Mouse (Mus musculus): ENCODE measurements around the gene Ccnd1. TPM values are rescaled to one million over a fixed set of nuclear protein-coding genes. Genes with fewer than 3 reads are reported as not detected.

The Ccnd1 gene
- polyA plus RNA-seq, 1 experiment from 2014 or later = 246 TPM

GRCm38 (mm10) chr7:144936311-144936880 is 3.3 kb downstream of the Ccnd1 start:
- Histone ChIP-seq H3K27ac (peak overlapping the region; percentile 99; the same call in 1 of the 2 replicates), H3K27me3 (ENCODE audit: poor library complexity, severe bottlenecking) (peaks cover 19% of the 10 kb centered on the region; the same call in 1 of the 2 replicates), H3K36me3 (replicated peaks) (peaks cover 67% of the 10 kb centered on the region), H3K4me1 (peaks cover 56% of the 10 kb centered on the region), H3K9me3 (no peaks in the 10 kb centered on the region), H3K4me3 (peak overlapping the region; percentile 88; the same call in 1 of the 2 replicates)
- no peak for DNase-seq (ENCODE audit: extremely low spot score, low spot score)
- 87% methylated on average over 4 of the region's 4 CpGs for WGBS

DNA sequence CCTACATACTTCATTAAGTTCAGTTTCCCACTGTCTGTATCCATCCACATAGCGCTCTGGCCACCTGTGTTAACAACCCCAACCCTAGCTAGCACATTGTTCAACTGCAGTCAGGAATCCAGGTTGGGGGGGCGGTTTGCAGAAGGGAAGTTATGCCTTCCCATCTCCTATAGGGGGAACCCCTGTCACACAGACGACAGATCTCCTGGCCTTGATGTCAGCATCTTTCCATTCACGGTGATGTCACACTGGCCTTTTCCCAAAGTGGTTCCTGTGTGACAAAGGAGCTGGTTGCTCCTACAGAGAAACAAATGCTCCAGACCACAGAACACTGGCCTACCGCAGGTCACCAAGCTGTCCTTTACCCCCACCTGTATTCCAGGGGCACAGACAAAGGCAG is 4.2 kb downstream of the Ccnd1 start:
- no peak for DNase-seq (ENCODE audit: extremely low spot score, low spot score)
- peaks cover 47% of the 10 kb centered on the region for H3K4me1 ChIP-seq
- peaks cover 15% of the 10 kb centered on the region; the same call in 1 of the 2 replicates for H3K27me3 ChIP-seq (ENCODE audit: poor library complexity, severe bottlenecking)
- H3K27ac ChIP-seq = 0 out of 2 replicates have a peak overlapping the region, but pooled peaks have one; percentile 36
- peaks cover 75% of the 10 kb centered on the region for H3K36me3 ChIP-seq (replicated peaks)
- no peak overlapping the region for H3K4me3 ChIP-seq
- 72% methylated on average over 5 of the region's 5 CpGs for WGBS
- H3K9me3 ChIP-seq = no peaks in the 10 kb centered on the region

GRCm38 (mm10) chr7:144934901-144935300 is 4.8 kb downstream of the Ccnd1 start:
- Histone ChIP-seq H3K9me3 (no peaks in the 10 kb centered on the region), H3K27ac (no peak overlapping the region), H3K27me3 (ENCODE audit: poor library complexity, severe bottlenecking) (peaks cover 12% of the 10 kb centered on the region; the same call in 1 of the 2 replicates), H3K4me3 (no peak overlapping the region), H3K36me3 (replicated peaks) (peaks cover 81% of the 10 kb centered on the region), H3K4me1 (peaks cover 44% of the 10 kb centered on the region)
- WGBS = 89% methylated on average over 5 of the region's 5 CpGs
- DNase-seq (ENCODE audit: extremely low spot score, low spot score) = no peak

DNA sequence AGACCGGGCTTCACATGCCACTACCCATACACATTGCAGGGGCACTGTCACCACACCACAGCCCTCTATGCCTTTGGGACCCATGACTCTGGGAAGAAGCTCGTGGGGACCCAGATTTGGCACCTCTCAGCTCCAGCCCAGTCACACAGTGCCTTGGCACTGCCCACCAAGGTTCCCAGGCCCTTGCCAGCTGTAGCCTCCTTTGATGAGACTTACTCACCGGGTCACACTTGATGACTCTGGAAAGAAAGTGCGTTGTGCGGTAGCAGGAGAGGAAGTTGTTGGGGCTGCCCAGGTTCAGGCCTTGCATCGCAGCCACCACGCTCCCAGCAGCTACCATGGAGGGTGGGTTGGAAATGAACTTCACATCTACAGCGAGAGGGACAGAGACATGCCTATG is 5.9 kb downstream of the Ccnd1 start:
- WGBS = 95% methylated on average over 8 of the region's 8 CpGs
- no peak overlapping the region for H3K4me3 ChIP-seq
- peaks cover 39% of the 10 kb centered on the region for H3K4me1 ChIP-seq
- H3K27ac ChIP-seq = no peak overlapping the region
- peaks cover 2% of the 10 kb centered on the region; the same call in 1 of the 2 replicates for H3K27me3 ChIP-seq (ENCODE audit: poor library complexity, severe bottlenecking)
- H3K9me3 ChIP-seq = no peaks in the 10 kb centered on the region
- H3K36me3 ChIP-seq (replicated peaks) = peaks cover 92% of the 10 kb centered on the region
- no peak for DNase-seq (ENCODE audit: extremely low spot score, low spot score)

GRCm38 (mm10) chr7:144933336-144933735 is 6.4 kb downstream of the Ccnd1 start:
- Histone ChIP-seq H3K9me3 (no peaks in the 10 kb centered on the region), H3K27me3 (ENCODE audit: poor library complexity, severe bottlenecking) (no peaks in the 10 kb centered on the region), H3K36me3 (replicated peaks) (peaks cover 94% of the 10 kb centered on the region), H3K4me3 (no peak overlapping the region), H3K27ac (no peak overlapping the region), H3K4me1 (peaks cover 39% of the 10 kb centered on the region)
- WGBS = 91% methylated on average over 3 of the region's 3 CpGs
- no peak for DNase-seq (ENCODE audit: extremely low spot score, low spot score)

DNA sequence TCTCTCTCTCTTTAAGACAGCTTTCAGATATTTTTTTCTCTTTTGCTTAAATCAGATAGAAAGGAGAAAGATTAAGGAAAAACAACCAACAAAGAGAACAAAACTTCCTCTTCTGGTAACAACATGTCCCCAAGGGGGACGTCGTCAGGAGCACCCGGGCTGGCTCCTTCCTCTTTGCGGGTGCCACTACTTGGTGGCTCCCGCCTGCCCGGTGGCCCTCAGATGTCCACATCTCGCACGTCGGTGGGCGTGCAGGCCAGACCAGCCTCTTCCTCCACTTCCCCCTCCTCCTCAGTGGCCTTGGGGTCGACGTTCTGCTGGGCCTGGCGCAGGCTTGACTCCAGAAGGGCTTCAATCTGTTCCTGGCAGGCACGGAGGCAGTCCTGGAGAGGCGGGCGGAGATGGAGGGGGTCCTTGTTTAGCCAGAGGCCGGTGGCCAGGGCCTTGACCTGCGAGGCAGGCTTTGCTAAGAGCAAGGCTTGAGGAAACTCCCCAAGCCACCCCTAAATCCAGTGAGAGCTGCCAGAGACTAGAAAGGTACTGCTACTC is 7.3 kb downstream of the Ccnd1 start:
- H3K27me3 ChIP-seq (ENCODE audit: poor library complexity, severe bottlenecking) = no peaks in the 10 kb centered on the region
- H3K36me3 ChIP-seq (replicated peaks) = peaks cover 88% of the 10 kb centered on the region
- H3K9me3 ChIP-seq = no peaks in the 10 kb centered on the region
- peaks cover 31% of the 10 kb centered on the region for H3K4me1 ChIP-seq
- no peak for DNase-seq (ENCODE audit: extremely low spot score, low spot score)
- 81% methylated on average over 18 of the region's 18 CpGs for WGBS
- no peak overlapping the region for H3K4me3 ChIP-seq
- H3K27ac ChIP-seq = no peak overlapping the region

DNA sequence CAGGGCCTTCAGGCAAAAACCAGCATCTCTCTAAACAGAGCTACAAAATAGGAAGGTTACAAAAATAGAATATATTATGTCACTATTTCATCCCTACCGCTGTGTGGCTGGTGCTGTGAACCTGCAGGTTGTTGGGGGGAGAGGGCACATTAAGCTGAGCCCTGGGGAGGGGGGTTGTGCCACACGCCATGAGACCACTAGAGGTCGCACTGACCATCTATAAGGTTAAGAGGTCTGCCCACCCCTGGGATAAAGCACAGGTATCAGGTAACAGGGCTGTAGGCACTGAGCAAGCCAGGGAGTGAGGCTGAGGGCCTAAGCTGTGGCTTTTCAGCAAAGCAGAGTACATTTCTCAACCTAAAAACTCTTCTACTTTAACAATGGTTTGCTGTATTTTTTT is 7.9 kb downstream of the Ccnd1 start:
- H3K27ac ChIP-seq = no peak overlapping the region
- H3K4me3 ChIP-seq = no peak overlapping the region
- H3K36me3 ChIP-seq (replicated peaks) = peaks cover 81% of the 10 kb centered on the region
- peak; percentile 48 for DNase-seq (ENCODE audit: extremely low spot score, low spot score)
- WGBS = 19% methylated on average over 3 of the region's 3 CpGs
- no peaks in the 10 kb centered on the region for H3K9me3 ChIP-seq
- no peaks in the 10 kb centered on the region for H3K27me3 ChIP-seq (ENCODE audit: poor library complexity, severe bottlenecking)
- peaks cover 29% of the 10 kb centered on the region for H3K4me1 ChIP-seq

- no peak for DNase-seq (ENCODE audit: extremely low spot score, low spot score)
- WGBS = 84% methylated on average over 5 of the region's 5 CpGs
- Histone ChIP-seq H3K27me3 (ENCODE audit: poor library complexity, severe bottlenecking) (no peaks in the 10 kb centered on the region), H3K9me3 (no peaks in the 10 kb centered on the region), H3K4me3 (no peak overlapping the region), H3K36me3 (replicated peaks) (peaks cover 66% of the 10 kb centered on the region), H3K4me1 (peaks cover 13% of the 10 kb centered on the region), H3K27ac (no peak overlapping the region)
These were observed 9.8 kb downstream of the Ccnd1 start for GRCm38 (mm10) chr7:144929931-144930330.

DNA sequence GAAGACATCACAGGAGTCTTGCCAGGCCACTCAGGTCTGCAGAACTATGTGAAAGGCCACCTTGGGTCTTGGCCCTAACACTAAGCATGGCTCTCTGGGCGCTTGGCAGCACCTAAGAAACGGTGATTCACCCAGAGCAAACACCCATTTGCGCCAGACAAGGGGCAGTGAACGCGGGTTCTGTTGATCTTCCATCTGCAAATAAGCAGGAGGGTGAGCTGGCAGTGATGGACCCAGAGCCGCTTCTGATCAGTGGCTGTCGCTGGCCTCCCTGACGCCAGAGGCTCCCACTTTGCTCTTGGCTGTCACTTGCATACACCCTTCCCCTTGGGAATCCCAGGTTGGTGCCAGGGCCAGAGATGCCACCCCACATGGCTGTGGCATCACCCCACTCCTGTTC is 10.2 kb downstream of the Ccnd1 start:
- WGBS = 88% methylated on average over 8 of the region's 8 CpGs
- no peak overlapping the region for H3K27ac ChIP-seq
- no peaks in the 10 kb centered on the region for H3K9me3 ChIP-seq
- H3K4me3 ChIP-seq = no peak overlapping the region
- H3K27me3 ChIP-seq (ENCODE audit: poor library complexity, severe bottlenecking) = no peaks in the 10 kb centered on the region
- H3K36me3 ChIP-seq (replicated peaks) = peaks cover 62% of the 10 kb centered on the region
- no peak for DNase-seq (ENCODE audit: extremely low spot score, low spot score)
- H3K4me1 ChIP-seq = peaks cover 12% of the 10 kb centered on the region

DNA sequence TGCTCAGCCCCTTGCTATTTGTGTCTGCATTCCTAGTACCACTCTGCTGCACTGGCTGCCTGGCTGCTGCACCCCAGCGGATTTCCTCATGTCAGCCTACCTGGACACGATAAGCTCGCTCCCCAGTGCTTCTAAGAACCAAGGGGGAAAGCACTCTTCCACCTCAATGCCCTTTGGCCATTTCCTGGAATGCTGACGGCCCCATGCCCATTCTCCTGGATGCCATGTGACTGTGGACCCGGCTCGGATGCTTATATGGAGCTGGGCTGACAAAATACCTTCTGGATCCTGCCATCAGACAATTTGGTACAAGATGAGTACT is 10.9 kb downstream of the Ccnd1 start:
- H3K27ac ChIP-seq = no peak overlapping the region
- H3K4me3 ChIP-seq = no peak overlapping the region
- H3K9me3 ChIP-seq = no peaks in the 10 kb centered on the region
- peaks cover 62% of the 10 kb centered on the region for H3K36me3 ChIP-seq (replicated peaks)
- DNase-seq (ENCODE audit: extremely low spot score, low spot score) = no peak
- peaks cover 12% of the 10 kb centered on the region for H3K4me1 ChIP-seq
- no peaks in the 10 kb centered on the region for H3K27me3 ChIP-seq (ENCODE audit: poor library complexity, severe bottlenecking)
- 83% methylated on average over 6 of the region's 6 CpGs for WGBS

DNA sequence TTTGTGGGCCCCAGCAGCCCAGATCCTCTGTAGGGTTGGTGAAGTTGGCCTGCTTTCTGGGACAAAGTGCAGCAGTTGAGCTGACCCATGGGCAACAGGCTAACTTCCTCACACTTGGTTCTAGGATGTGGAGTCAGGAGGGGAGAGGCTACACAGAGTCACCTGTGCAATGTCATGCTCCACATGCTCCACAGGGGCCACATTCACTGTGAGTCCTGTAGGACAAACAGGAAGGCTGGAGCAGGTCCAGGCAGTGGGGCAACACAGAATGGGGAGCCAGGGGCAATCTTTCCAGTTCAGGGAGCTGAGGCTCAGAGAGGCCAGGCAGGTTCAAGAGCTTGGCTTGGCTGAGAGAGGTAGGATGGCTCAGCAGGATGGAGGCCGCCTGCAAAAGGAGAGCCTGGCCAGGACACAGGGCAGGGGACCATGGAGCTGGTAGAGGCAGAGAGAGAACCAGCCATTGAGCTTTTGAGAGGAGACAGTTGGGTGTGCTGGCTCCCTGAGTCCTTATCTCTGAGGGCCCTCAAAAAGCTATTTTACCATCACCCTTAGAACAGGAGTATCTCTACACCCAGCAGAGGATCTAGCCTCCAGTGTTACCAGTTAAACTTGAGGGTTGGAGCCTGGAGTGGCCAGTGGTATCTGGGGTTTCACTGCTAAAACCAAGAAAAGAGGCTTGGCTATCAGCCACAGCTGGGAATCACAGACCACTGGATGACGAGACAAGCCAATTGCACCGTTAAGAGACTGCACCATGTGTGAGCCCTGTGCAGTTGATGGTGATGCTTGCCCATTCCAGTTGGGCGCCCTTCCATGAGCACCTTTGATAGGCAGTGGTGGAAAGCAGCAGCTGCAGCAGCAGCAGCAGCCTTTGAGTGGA is 11.5 kb downstream of the Ccnd1 start:
- Histone ChIP-seq H3K27me3 (ENCODE audit: poor library complexity, severe bottlenecking) (no peaks in the 10 kb centered on the region), H3K27ac (no peak overlapping the region), H3K4me3 (no peak overlapping the region)

DNA sequence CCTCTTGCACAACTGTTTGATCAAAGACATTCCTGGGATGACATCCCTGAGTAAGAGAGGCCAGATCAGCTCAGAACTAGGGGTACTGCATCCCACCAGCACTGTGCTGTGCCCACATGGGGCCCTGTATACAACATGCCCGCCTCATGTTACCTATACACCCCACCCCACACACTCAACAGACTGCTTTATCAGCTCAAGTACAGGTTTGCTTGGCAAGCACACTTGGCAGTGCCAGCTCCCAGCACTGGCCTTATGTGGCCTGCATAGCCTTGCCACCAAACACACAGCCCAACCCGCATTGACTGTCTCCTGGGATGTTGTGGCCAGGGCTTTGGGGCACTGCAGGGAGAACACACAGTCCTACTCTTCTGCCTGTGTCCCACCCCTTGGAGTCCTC is 12.1 kb downstream of the Ccnd1 start:
- Histone ChIP-seq H3K4me1 (peaks cover 10% of the 10 kb centered on the region), H3K4me3 (no peak overlapping the region), H3K36me3 (replicated peaks) (peaks cover 49% of the 10 kb centered on the region), H3K27me3 (ENCODE audit: poor library complexity, severe bottlenecking) (no peaks in the 10 kb centered on the region), H3K27ac (no peak overlapping the region), H3K9me3 (no peaks in the 10 kb centered on the region)
- WGBS = 76% methylated on average over 2 of the region's 2 CpGs
- DNase-seq (ENCODE audit: extremely low spot score, low spot score) = no peak

More for the DNA sequence above, 11.5 kb downstream of the Ccnd1 start:
- DNase-seq (ENCODE audit: extremely low spot score, low spot score) = no peak
- Histone ChIP-seq H3K9me3 (no peaks in the 10 kb centered on the region), H3K36me3 (replicated peaks) (peaks cover 56% of the 10 kb centered on the region), H3K4me1 (peaks cover 12% of the 10 kb centered on the region)
- 81% methylated on average over 4 of the region's 4 CpGs for WGBS

DNA sequence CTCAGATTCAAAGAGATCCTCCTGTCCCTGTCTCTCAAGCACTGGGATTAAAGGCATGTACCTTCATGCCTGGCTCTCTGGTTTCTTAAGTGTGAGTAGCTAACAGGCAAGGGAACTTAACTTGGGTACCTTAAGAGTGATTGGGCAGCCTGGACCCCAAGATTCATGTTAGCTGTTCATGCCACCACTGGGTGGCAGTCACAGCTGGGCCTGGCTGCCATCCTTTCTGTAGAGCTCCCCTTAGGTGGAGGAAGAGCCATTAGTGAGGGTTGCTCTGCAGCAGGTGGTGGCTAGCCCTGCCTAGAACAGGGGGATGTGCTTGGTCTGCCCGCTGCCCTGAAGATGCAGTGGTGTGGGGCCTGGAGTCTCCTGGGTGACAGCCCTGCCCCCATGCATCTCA is 20.9 kb downstream of the Ccnd1 start:
- H3K4me3 ChIP-seq = no peak overlapping the region
- no peaks in the 10 kb centered on the region for H3K9me3 ChIP-seq
- H3K27ac ChIP-seq = no peak overlapping the region
- no peak for DNase-seq (ENCODE audit: extremely low spot score, low spot score)
- peaks cover 19% of the 10 kb centered on the region for H3K4me1 ChIP-seq
- WGBS = 85% methylated on average over 1 of the region's 1 CpGs
- H3K27me3 ChIP-seq (ENCODE audit: poor library complexity, severe bottlenecking) = no peaks in the 10 kb centered on the region
- peaks cover 48% of the 10 kb centered on the region for H3K36me3 ChIP-seq (replicated peaks)
